Mouse (Mus musculus): Measurements from ENCODE around the gene Esrrg.

Esrrg gene

DNA sequence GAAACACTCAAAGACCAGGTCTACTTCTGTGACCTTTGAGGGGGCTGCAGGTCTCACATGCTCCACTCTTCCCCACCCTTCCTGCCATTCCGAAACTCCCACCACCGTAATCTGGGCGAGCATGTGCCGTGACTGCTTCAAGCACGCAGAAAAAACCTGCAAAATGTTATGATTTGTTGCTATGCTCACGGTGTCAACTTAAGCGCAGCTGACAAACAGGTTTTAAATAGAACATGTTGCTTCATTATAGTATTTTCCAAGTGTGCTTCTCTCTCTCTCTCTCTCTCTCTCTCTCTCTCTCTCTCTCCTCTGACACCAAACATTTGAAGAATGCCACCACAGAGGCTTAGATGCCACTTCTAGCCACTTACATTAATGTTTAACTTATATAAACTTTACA is 330.1 kb downstream of the Esrrg start:
- Histone ChIP-seq H3K36me3 (ENCODE audit: insufficient read depth, low read length) (no peaks in the 10 kb centered on the region), H3K4me3 (replicated peaks; ENCODE audit: low read length) (no peak overlapping the region), H3K9me3 (ENCODE audit: low read length) (no peaks in the 10 kb centered on the region), H3K4me1 (replicated peaks; ENCODE audit: low read depth, low read length) (0 out of 2 replicates have a peak, but pooled peaks cover 3% of the 10 kb centered on the region), H3K27me3 (ENCODE audit: insufficient read depth, low read length) (no peaks in the 10 kb centered on the region)
- TF ChIP-seq CTCF (conservative IDR thresholded peaks at IDR 0.05; ENCODE audit: low read length), result no peak
- TF ChIP-seq POU5F1 (IDR thresholded peaks at IDR 0.05; ENCODE audit: borderline replicate concordance, low read length), result no peak
- no peak for TF ChIP-seq NANOG (IDR thresholded peaks at IDR 0.05; ENCODE audit: borderline replicate concordance, low read length)

DNA sequence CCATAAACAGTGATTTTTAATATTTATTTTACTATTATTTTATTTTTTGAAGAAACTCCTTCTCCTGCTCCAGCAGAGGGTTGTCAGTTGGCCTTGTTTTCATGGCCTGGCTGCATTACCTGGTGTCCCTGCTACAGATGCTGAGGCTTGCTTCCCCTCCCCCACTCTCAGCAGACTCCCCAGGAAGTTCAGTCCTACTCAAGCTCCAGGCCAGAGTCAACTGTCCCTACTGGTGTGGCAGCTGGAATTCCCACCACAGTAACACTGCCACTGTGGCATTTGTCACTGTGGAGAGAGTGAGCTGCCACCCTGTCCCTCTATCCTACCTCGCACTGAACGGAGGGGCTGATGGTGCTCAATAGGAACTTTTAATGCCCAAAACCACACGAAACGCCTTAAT is 330.5 kb downstream of the Esrrg start:
- Histone ChIP-seq H3K4me1 (replicated peaks; ENCODE audit: low read depth, low read length) (0 out of 2 replicates have a peak, but pooled peaks cover 3% of the 10 kb centered on the region), H3K27me3 (ENCODE audit: insufficient read depth, low read length) (no peaks in the 10 kb centered on the region), H3K4me3 (replicated peaks; ENCODE audit: low read length) (no peak overlapping the region), H3K9me3 (ENCODE audit: low read length) (no peaks in the 10 kb centered on the region), H3K36me3 (ENCODE audit: insufficient read depth, low read length) (no peaks in the 10 kb centered on the region)
- no peak for TF ChIP-seq CTCF (conservative IDR thresholded peaks at IDR 0.05; ENCODE audit: low read length)
- no peak for TF ChIP-seq NANOG (IDR thresholded peaks at IDR 0.05; ENCODE audit: borderline replicate concordance, low read length)
- TF ChIP-seq POU5F1 (IDR thresholded peaks at IDR 0.05; ENCODE audit: borderline replicate concordance, low read length), result no peak

DNA sequence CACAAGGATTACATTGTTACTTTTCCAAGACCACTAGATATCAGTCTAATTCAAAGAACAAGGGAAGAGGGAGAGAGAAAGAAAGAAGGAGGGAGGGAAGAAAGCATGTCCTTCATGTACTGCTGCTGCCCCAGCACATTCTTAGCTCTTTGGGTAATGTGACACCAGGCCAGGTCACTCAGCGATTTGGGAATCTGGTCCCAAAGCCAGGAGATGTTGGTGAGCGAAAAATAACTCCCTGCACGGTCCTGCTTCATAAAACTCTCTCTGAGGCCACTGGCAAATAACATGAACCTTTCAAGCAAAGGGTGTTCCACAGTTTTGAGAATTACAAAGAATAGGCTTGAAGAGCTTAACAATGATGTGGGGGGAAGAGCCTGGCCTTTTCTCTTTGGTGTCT is 342.9 kb downstream of the Esrrg start:
- H3K9me3 ChIP-seq (ENCODE audit: low read length), result no peaks in the 10 kb centered on the region

DNA sequence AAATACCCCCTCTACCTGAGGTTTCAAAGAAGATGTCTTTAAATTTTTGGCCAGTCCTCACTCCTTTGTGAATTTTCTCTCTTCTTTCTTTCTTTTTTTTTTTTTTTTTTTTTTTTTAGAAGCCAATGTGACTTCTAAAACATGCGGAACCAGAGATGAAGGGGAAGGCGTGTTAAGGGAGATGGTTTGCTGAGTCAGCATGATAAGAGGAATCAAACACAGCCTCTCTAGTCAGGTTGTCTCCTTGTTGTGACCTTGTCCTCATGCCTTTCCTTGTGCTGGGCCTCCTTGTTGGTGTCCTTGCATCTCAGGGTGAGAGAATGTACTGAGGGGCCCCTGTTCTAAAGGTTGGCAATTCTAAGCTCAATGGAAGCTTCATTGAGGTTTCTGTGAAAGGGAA is 348.1 kb downstream of the Esrrg start:
- Histone ChIP-seq H3K4me3 (replicated peaks; ENCODE audit: low read length) (no peak overlapping the region), H3K27me3 (ENCODE audit: insufficient read depth, low read length) (peaks cover 3% of the 10 kb centered on the region; the same call in 1 of the 2 replicates), H3K9me3 (ENCODE audit: low read length) (peaks cover 4% of the 10 kb centered on the region; the same call in 1 of the 2 replicates), H3K4me1 (replicated peaks; ENCODE audit: low read depth, low read length) (no peaks in the 10 kb centered on the region), H3K36me3 (ENCODE audit: insufficient read depth, low read length) (no peaks in the 10 kb centered on the region)
- no peak for TF ChIP-seq CTCF (conservative IDR thresholded peaks at IDR 0.05; ENCODE audit: low read length)
- no peak for TF ChIP-seq POU5F1 (IDR thresholded peaks at IDR 0.05; ENCODE audit: borderline replicate concordance, low read length)
- TF ChIP-seq NANOG (IDR thresholded peaks at IDR 0.05; ENCODE audit: borderline replicate concordance, low read length), result no peak

More for the DNA sequence above, 342.9 kb downstream of the Esrrg start:
- no peaks in the 10 kb centered on the region for H3K4me1 ChIP-seq (replicated peaks; ENCODE audit: low read depth, low read length)
- no peak for TF ChIP-seq NANOG (IDR thresholded peaks at IDR 0.05; ENCODE audit: borderline replicate concordance, low read length)
- no peak for TF ChIP-seq POU5F1 (IDR thresholded peaks at IDR 0.05; ENCODE audit: borderline replicate concordance, low read length)
- no peak for TF ChIP-seq CTCF (conservative IDR thresholded peaks at IDR 0.05; ENCODE audit: low read length)
- H3K4me3 ChIP-seq (replicated peaks; ENCODE audit: low read length), result no peak overlapping the region
- H3K36me3 ChIP-seq (ENCODE audit: insufficient read depth, low read length), result no peaks in the 10 kb centered on the region
- no peaks in the 10 kb centered on the region for H3K27me3 ChIP-seq (ENCODE audit: insufficient read depth, low read length)

DNA sequence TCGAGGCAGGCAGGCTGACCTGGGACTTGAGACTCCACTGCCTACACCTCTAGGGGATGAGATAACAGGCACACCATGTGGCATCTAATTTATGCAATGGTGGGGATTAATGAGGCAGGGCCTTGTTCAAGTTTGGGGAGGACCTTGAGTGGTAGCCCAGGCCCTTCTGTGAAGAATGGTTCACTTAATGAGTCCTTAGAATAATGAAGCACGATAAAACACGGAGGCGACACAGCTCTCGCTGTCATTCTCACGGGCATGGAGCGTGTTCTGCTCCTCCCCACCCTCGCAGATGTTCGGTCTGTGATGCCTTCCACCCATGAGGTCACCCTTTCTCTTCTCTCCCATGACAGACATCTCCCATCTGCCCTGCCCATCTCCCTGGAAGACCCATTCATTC is 350.6 kb downstream of the Esrrg start:
- TF ChIP-seq NANOG (IDR thresholded peaks at IDR 0.05; ENCODE audit: borderline replicate concordance, low read length) (no peak), CTCF (conservative IDR thresholded peaks at IDR 0.05; ENCODE audit: low read length) (no peak), POU5F1 (IDR thresholded peaks at IDR 0.05; ENCODE audit: borderline replicate concordance, low read length) (no peak)
- H3K4me1 ChIP-seq (replicated peaks; ENCODE audit: low read depth, low read length), result no peaks in the 10 kb centered on the region

DNA sequence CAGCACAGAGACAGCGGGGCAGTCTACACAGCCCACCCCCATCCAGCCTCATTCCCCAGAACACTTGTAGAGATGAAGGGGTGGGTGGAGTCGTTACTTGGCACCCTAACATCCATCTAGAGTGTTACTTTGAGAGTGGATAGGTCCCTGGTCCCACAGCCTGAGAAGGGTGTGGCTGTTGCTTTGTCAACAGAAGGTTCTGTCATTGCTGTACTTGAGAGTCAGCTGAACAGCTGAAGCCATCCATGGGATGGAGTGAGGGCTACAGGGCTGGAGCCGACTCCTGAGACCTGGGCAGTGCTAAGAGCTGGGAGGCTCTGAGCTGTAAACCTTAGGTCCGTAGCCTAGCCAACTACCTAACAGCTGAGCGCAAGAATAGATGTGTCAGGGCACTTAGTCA is 352.9 kb downstream of the Esrrg start:
- Histone ChIP-seq H3K36me3 (ENCODE audit: insufficient read depth, low read length) (no peaks in the 10 kb centered on the region), H3K4me3 (replicated peaks; ENCODE audit: low read length) (no peak overlapping the region), H3K27me3 (ENCODE audit: insufficient read depth, low read length) (peaks cover 3% of the 10 kb centered on the region; the same call in 1 of the 2 replicates), H3K9me3 (ENCODE audit: low read length) (peaks cover 4% of the 10 kb centered on the region; the same call in 1 of the 2 replicates), H3K4me1 (replicated peaks; ENCODE audit: low read depth, low read length) (no peaks in the 10 kb centered on the region)
- TF ChIP-seq POU5F1 (IDR thresholded peaks at IDR 0.05; ENCODE audit: borderline replicate concordance, low read length) (no peak), CTCF (conservative IDR thresholded peaks at IDR 0.05; ENCODE audit: low read length) (no peak), NANOG (IDR thresholded peaks at IDR 0.05; ENCODE audit: borderline replicate concordance, low read length) (no peak)

More for the DNA sequence above, 350.6 kb downstream of the Esrrg start:
- H3K9me3 ChIP-seq (ENCODE audit: low read length), result peaks cover 4% of the 10 kb centered on the region; the same call in 1 of the 2 replicates
- no peaks in the 10 kb centered on the region for H3K36me3 ChIP-seq (ENCODE audit: insufficient read depth, low read length)
- peaks cover 3% of the 10 kb centered on the region; the same call in 1 of the 2 replicates for H3K27me3 ChIP-seq (ENCODE audit: insufficient read depth, low read length)
- H3K4me3 ChIP-seq (replicated peaks; ENCODE audit: low read length), result no peak overlapping the region

DNA sequence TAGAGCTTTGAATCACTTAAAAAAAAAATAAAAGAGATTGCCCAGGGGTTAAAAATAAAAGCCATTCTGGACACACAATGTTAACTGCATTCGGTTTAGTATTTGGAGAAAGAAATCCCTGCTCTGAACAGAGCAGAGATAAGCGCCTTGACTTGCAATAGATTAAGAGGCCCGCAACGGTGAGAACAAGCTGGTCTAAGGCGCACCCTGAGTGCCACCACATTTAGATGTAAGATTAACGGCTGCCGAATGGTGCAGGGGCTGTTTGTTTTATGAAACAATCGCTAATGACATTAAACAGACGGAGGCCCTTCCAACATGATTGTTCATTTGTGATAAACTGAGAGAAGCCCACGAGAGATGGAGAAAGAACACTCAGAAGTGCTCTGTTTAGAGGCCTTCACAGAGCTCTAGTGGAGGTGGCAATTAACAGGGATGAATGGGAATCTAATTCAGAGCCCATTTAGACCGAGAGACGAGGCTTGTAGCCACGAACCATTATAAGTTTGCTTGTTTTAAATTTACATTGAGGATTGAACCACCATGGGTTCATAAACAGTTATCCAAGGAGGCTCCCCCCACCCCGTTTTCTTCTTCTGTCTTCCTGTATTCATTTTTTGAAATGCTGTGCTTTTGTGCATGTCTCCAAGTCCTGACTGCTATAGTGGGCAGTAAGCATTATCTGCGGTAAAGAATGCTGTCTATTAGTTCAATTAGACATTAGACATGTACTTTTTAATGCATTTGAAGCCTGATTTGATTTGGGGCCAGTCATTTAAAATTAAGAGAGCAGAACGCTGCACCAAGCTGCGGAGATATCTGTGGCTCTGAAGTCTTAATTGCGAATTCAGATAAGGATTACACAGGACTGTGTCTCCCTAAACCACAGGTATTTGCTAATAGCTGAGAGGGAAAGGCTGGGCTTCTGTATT is 356.5 kb downstream of the Esrrg start:
- Histone ChIP-seq H3K4me3 (replicated peaks; ENCODE audit: low read length) (no peak overlapping the region), H3K9me3 (ENCODE audit: low read length) (no peaks in the 10 kb centered on the region), H3K4me1 (replicated peaks; ENCODE audit: low read depth, low read length) (no peaks in the 10 kb centered on the region), H3K36me3 (ENCODE audit: insufficient read depth, low read length) (no peaks in the 10 kb centered on the region), H3K27me3 (ENCODE audit: insufficient read depth, low read length) (no peaks in the 10 kb centered on the region)
- TF ChIP-seq NANOG (IDR thresholded peaks at IDR 0.05; ENCODE audit: borderline replicate concordance, low read length) (no peak), CTCF (conservative IDR thresholded peaks at IDR 0.05; ENCODE audit: low read length) (no peak), POU5F1 (IDR thresholded peaks at IDR 0.05; ENCODE audit: borderline replicate concordance, low read length) (no peak)

DNA sequence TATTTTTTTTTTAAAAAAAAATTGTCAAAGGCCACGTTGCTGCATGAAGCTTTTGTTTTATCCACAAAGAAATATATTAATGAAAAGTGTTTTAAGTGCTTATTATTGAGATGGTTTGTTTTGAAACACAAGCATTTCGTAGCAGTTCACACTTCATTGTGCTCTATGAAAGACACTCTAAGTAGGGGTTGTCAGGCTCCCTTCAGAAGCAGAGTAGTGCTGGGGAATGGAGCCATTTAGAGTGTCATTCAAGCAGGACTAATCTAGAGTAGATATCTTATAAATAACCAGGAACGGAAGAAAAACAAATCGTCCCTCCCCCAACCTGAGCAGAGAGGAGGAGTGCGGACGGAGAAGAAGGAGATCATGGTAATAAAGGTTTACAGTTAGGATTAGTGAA is 357.3 kb downstream of the Esrrg start:
- no peak for TF ChIP-seq POU5F1 (IDR thresholded peaks at IDR 0.05; ENCODE audit: borderline replicate concordance, low read length)
- no peak for TF ChIP-seq CTCF (conservative IDR thresholded peaks at IDR 0.05; ENCODE audit: low read length)
- TF ChIP-seq NANOG (IDR thresholded peaks at IDR 0.05; ENCODE audit: borderline replicate concordance, low read length), result no peak
- Histone ChIP-seq H3K36me3 (ENCODE audit: insufficient read depth, low read length) (no peaks in the 10 kb centered on the region), H3K4me3 (replicated peaks; ENCODE audit: low read length) (no peak overlapping the region), H3K4me1 (replicated peaks; ENCODE audit: low read depth, low read length) (no peaks in the 10 kb centered on the region), H3K9me3 (ENCODE audit: low read length) (no peaks in the 10 kb centered on the region), H3K27me3 (ENCODE audit: insufficient read depth, low read length) (no peaks in the 10 kb centered on the region)

All from E14TG2a.4 (cell line).